In the genomic region with DNA sequence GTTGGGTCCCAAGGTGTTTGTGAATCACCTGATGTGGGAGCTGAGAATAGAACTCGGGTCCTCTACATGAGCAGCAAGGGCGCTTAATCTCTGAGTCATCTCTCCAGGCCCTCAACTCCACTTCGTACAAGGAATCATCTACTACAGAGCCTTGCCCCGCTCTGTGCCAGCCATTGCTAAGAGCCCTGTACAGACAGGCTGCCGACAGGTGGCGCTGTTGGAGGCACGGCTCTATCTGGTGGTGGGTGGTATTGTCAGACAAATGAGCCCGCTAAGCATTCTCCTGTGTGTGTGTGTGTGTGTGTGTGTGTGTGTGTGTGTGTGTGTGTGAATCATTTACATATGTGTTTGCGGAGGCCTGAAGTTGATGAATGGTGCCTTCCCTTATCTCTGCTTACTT, we compare ENCODE assay signal across 9 mouse cellular contexts. TPM values are rescaled to one million over a fixed set of nuclear protein-coding genes. Genes with fewer than 3 reads are reported as not detected.
DNase-seq lines count a peak whose midpoint lies in the region; TF ChIP-seq lines count a peak whose summit lies in the region.
"Had no signal": no experiment of that assay in that cellular context is flagged by ENCODE, and none has a peak within 500 bp of the region (broad histone marks: within the 10 kb centered on the region; RNA-seq: fewer than 3 reads in every experiment).

No protein-coding gene starts in this region.

- H3K27me3 ChIP-seq in small intestine, adult 2 months (ENCODE audit: control insufficient read depth, insufficient read depth, low read length), result no peaks in the 10 kb centered on the region
- no peaks in the 10 kb centered on the region for H3K27me3 ChIP-seq in forebrain, embryonic 10.5 days (ENCODE audit: poor library complexity, severe bottlenecking)

- intact Hi-C loops in gastrocnemius, adult 2 months (cut with DNase I), result no loop called here

- peak; percentile 44 for DNase-seq in gastrocnemius, adult 2 months
- DNase-seq in gastrocnemius, adult 18-20 months (ENCODE audit: low spot score), result no peak
- DNase-seq in right cerebral cortex, postnatal 14 days, result peak; percentile 49
- DNase-seq in right cerebral cortex, adult 18-20 months, result no peak
- DNase-seq in brain, embryonic 14.5 days (ENCODE audit: low read depth), result peak; percentile 35
- DNase-seq in forebrain, embryonic 10.5 days (ENCODE audit: extremely low spot score, low spot score), result no peak
- DNase-seq in frontal cortex, adult 2 months (ENCODE audit: extremely low spot score in 1 of 2, low spot score in 1 of 2), result no peak
- DNase-seq: gastrocnemius, postnatal 14 days had no signal

- H3K4me1 ChIP-seq in small intestine, adult 2 months (ENCODE audit: control insufficient read depth, insufficient read depth, insufficient read length, low read length), result peaks cover under 1% of the 10 kb centered on the region
- peaks cover 7% of the 10 kb centered on the region for H3K4me1 ChIP-seq in forebrain, embryonic 10.5 days

- no peak overlapping the region for H3K4me3 ChIP-seq in gastrocnemius, adult 2 months
- H3K4me3 ChIP-seq in small intestine, adult 2 months (ENCODE audit: low read depth, low read length), result no peak overlapping the region
- no peak overlapping the region for H3K4me3 ChIP-seq in forebrain, embryonic 10.5 days

- no peaks in the 10 kb centered on the region for H3K9me3 ChIP-seq in forebrain, embryonic 10.5 days

- H3K27ac ChIP-seq in gastrocnemius, adult 2 months, result no peak overlapping the region
- no peak overlapping the region for H3K27ac ChIP-seq in small intestine, adult 2 months (ENCODE audit: insufficient read depth, low read depth, low read length)
- no peak overlapping the region for H3K27ac ChIP-seq in forebrain, embryonic 10.5 days

- 73% methylated on average over 9 of the region's 9 CpGs for WGBS in small intestine, adult 2 months
- WGBS in forebrain, embryonic 10.5 days, result 87% methylated on average over 9 of the region's 9 CpGs

- peak; percentile 33; the same call in 1 of the 2 replicates for TF ChIP-seq CTCF in gastrocnemius, adult 2 months (IDR thresholded peaks at IDR 0.05)
- peak; percentile 30; the same call in 1 of the 2 replicates for TF ChIP-seq CTCF in brain, embryonic 14.5 days (IDR thresholded peaks at IDR 0.05; ENCODE audit: borderline replicate concordance, extremely low read depth, insufficient read depth, insufficient read length)
- TF ChIP-seq CTCF in small intestine, adult 2 months (IDR thresholded peaks at IDR 0.05; ENCODE audit: extremely low read depth, insufficient read length, insufficient replicate concordance, low read depth, low read length), result peak; percentile 27; the same call in 1 of the 2 replicates

- no peak for TF ChIP-seq POLR2A in brain, embryonic 14.5 days (IDR thresholded peaks at IDR 0.05; ENCODE audit: borderline replicate concordance, extremely low read depth, insufficient read depth, insufficient read length, poor library complexity, severe bottlenecking)
- TF ChIP-seq POLR2A in small intestine, adult 2 months (IDR thresholded peaks at IDR 0.05; ENCODE audit: low read depth, low read length), result no peak

- H3K36me3 ChIP-seq in small intestine, adult 2 months (ENCODE audit: control insufficient read depth, insufficient read depth, low read length), result no peaks in the 10 kb centered on the region
- H3K36me3 ChIP-seq in forebrain, embryonic 10.5 days (replicated peaks), result no peaks in the 10 kb centered on the region

RNA-seq across cellular contexts. Expression of a gene that starts 30.9 kb away (rescaled TPM):
- 100 to 1,000 TPM; 103 to 122 TPM for total RNA-seq in gastrocnemius, adult 2 months (2021)
- 100 to 1,000 TPM; 102 to 112 TPM for total RNA-seq in gastrocnemius, adult 18-20 months (2021)
- 156 and 196 TPM in 2 replicates for polyA plus RNA-seq in brain, embryonic 14.5 days (2012; rRNA removed)
- polyA plus RNA-seq in small intestine, adult 2 months (2012; rRNA removed), result 20.7 and 34.0 TPM in 2 replicates
- polyA plus RNA-seq in forebrain, embryonic 10.5 days (2016; fragmentation: Nextera tagmentation; extraction: Ambion mirVana), result 174 and 178 TPM in 2 replicates
- polyA plus RNA-seq in frontal cortex, adult 2 months (2012; rRNA removed), result 168 and 188 TPM in 2 replicates

Comparison
In these comparisons a context has a peak if more than half of its experiments do, and no peak if none do; other contexts are left out.
1. DNase-seq: peak in gastrocnemius, adult 2 months (single experiment), right cerebral cortex, postnatal 14 days (single experiment) and brain, embryonic 14.5 days (single experiment); none in gastrocnemius, adult 18-20 months (single experiment), right cerebral cortex, adult 18-20 months (single experiment), forebrain, embryonic 10.5 days (single experiment) and frontal cortex, adult 2 months (0 of 2).
2. Peak in every context shown above with its lines, with median percentiles within 50 percentile points of each other: CTCF ChIP-seq.